Mouse (Mus musculus): ENCODE results near the gene Rpl36-ps4. TPM values are rescaled to one million over a fixed set of nuclear protein-coding genes. Genes with fewer than 3 reads are reported as not detected.

Gene Rpl36-ps4
- not detected in 2 replicates for polyA plus RNA-seq (2012; ENCODE audit: low replicate concordance)

GRCm38 (mm10) chr17:87920677-87921076, at the start of gene Rpl36-ps4:
Gene Rpl36-ps4 (plus strand): TSS chr17:87920977.

Other genes with a start within 250 kb of the Rpl36-ps4 start
- 14.2 and 19.1 TPM in 2 replicates for gene Msh2, start 248.6 kb upstream of the Rpl36-ps4 start, polyA plus RNA-seq (2012; ENCODE audit: low replicate concordance)
- gene Kcnk12, start 123.0 kb upstream of the Rpl36-ps4 start, polyA plus RNA-seq (2012; ENCODE audit: low replicate concordance), result 0.88 and 3.3 TPM in 2 replicates
- 6.9 TPM in 2 replicates for gene Msh6, start 54.1 kb downstream of the Rpl36-ps4 start, polyA plus RNA-seq (2012; ENCODE audit: low replicate concordance)
- gene Fbxo11, start 144.3 kb downstream of the Rpl36-ps4 start, polyA plus RNA-seq (2012; ENCODE audit: low replicate concordance), result 5.4 and 7.5 TPM in 2 replicates

Data from hematopoietic multipotent progenitor cell, adult 10-12 weeks (in vitro differentiated cells).